Mouse (Mus musculus): Measurements from ENCODE around the gene Ppp1r3e. TPM values are rescaled to one million over a fixed set of nuclear protein-coding genes. Genes with fewer than 3 reads are reported as not detected.
A peak's percentile ranks its signal among the peaks of the same experiment; 100 is the strongest.

Gene Ppp1r3e
- polyA plus RNA-seq, 1 experiment from 2014 or later: 1.0 TPM

DNA sequence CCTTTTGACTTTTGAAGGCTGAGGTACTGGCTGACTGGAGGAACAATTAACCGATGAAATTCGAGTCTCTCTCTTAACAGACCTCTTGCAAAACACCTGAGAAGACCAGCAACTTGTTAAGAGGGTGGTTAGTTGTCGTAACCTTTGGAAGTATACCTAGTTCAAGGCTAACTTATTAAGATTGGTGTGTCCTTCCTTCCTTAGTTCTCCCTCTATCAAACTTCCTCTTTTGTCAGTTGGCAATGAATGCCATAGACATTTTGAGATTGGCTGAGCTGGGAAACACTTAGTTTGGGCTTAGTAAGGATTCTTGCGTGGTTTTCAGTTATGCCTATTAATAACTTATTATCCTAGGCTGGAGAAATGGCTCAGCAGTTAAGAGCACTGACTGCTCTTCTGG is 9.3 kb downstream of the Ppp1r3e start:
- H3K9me3 ChIP-seq: no peaks in the 10 kb centered on the region
- peaks cover 4% of the 10 kb centered on the region for H3K4me1 ChIP-seq
- 88% methylated on average over 4 of the region's 4 CpGs for WGBS
- DNase-seq (ENCODE audit: extremely low spot score, low spot score): no peak
- no peak overlapping the region for H3K27ac ChIP-seq
- no peaks in the 10 kb centered on the region for H3K36me3 ChIP-seq (replicated peaks)
- H3K27me3 ChIP-seq (ENCODE audit: poor library complexity, severe bottlenecking): no peaks in the 10 kb centered on the region
- no peak overlapping the region for H3K4me3 ChIP-seq

DNA sequence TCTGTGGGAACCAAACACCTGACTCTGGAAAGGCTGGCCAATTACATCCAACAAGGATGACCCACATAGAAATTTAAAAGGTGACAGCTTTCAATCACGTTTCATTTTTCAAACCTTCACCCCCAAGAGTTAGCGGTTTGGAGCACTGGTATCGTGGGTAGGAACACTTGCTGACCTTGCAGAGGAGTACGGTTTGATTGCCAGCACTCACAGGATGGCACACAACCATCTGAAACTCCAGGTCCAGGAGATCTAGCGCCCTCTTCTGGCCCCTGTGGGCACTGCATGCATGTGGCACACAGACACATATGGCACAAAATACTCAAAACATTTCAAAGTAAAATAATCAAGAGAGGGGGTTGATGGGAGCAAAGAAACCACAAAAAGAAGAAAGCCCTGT is 10.4 kb downstream of the Ppp1r3e start:
- Histone ChIP-seq H3K4me1 (peaks cover 14% of the 10 kb centered on the region), H3K27ac (no peak overlapping the region), H3K27me3 (ENCODE audit: poor library complexity, severe bottlenecking) (no peaks in the 10 kb centered on the region), H3K36me3 (replicated peaks) (no peaks in the 10 kb centered on the region), H3K4me3 (no peak overlapping the region), H3K9me3 (no peaks in the 10 kb centered on the region)
- DNase-seq (ENCODE audit: extremely low spot score, low spot score): no peak
- 59% methylated on average over 5 of the region's 5 CpGs for WGBS

DNA sequence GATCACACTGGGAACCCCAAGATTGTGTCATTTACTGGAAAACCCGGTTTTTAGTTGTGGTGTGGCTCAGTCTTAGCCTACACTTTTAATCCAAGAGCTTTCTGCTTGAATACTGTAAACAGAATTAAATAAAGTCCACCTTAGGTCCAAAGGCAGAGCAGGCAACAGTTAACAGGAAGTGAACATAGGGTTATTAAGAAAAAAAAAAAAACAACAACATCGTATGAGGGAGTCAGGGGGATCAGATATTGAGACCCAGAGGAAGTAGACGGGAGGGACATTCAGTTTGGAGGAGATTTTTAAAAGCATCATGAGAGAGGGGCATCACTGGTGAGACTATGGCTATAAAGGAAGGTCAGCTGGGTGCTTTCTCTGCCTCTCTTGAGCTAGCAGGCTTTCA is 11.1 kb downstream of the Ppp1r3e start:
- Histone ChIP-seq H3K4me3 (no peak overlapping the region), H3K27me3 (ENCODE audit: poor library complexity, severe bottlenecking) (no peaks in the 10 kb centered on the region), H3K4me1 (peaks cover 14% of the 10 kb centered on the region), H3K9me3 (no peaks in the 10 kb centered on the region), H3K36me3 (replicated peaks) (no peaks in the 10 kb centered on the region), H3K27ac (no peak overlapping the region)
- 70% methylated on average over 3 of the region's 3 CpGs for WGBS
- no peak for DNase-seq (ENCODE audit: extremely low spot score, low spot score)

DNA sequence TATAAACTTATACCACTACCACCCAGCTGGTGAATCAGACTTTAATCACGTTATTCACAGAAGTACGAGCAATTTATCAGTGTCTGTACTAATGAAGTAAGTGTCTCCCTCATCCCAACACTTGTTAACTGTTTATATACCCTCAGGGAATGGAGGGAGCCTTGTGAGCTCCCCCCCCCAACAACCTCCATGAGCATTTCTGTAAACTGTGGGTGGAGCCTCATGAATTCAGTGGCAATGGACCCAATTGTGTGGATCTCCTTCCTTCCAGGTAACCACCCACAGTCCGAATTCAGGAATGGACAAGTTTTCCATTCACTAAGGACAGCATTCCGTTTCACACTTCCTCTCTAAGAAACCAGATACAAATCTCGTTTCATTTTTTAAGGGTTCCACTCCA is 11.7 kb downstream of the Ppp1r3e start:
- 84% methylated on average over 5 of the region's 5 CpGs for WGBS
- H3K36me3 ChIP-seq (replicated peaks): no peaks in the 10 kb centered on the region
- no peak overlapping the region for H3K4me3 ChIP-seq
- DNase-seq (ENCODE audit: extremely low spot score, low spot score): no peak
- no peaks in the 10 kb centered on the region for H3K27me3 ChIP-seq (ENCODE audit: poor library complexity, severe bottlenecking)
- peaks cover 14% of the 10 kb centered on the region for H3K4me1 ChIP-seq
- H3K9me3 ChIP-seq: no peaks in the 10 kb centered on the region
- no peak overlapping the region for H3K27ac ChIP-seq

DNA sequence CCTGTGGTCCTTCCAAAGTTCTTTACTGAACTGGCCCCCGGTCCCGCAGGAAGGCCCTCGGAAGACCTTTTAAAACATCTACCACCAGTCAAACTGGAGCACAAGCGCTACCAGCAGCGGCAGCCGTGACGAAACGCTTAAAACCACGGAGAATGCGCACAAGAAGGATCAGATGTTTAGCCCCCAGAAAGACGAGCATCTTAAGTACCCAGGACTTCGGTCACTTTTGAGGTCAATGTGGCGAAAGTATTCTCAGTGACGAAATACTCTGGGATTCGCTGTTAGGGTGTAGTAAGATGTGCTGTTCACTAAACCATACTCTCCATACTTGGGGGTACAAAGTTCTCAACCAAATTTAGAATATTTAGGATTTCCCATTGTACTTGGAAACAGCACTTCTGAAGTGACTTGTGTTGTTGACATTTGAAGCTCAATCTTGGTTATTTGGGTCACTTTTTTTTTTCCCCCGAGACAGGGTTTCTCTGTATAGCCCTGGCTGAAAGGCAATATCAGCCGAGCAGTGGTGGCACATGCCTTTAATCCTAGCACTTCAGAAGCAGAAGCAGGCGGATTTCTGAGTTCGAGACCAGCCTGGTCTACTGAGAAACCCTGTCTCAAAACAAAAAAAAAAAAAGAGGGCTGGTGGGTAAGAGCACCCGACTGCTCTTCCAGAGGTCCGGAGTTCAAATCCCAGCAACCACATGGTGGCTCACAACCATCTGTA is 12.9 kb downstream of the Ppp1r3e start:
- peaks cover 14% of the 10 kb centered on the region for H3K4me1 ChIP-seq
- H3K4me3 ChIP-seq: peak overlapping the region; percentile 84
- no peak for DNase-seq (ENCODE audit: extremely low spot score, low spot score)
- H3K27ac ChIP-seq: peak overlapping the region; percentile 97
- H3K36me3 ChIP-seq (replicated peaks): 0 out of 2 replicates have a peak, but pooled peaks cover 2% of the 10 kb centered on the region
- H3K9me3 ChIP-seq: no peaks in the 10 kb centered on the region
- H3K27me3 ChIP-seq (ENCODE audit: poor library complexity, severe bottlenecking): no peaks in the 10 kb centered on the region
- WGBS: 19% methylated on average over 21 of the region's 21 CpGs

DNA sequence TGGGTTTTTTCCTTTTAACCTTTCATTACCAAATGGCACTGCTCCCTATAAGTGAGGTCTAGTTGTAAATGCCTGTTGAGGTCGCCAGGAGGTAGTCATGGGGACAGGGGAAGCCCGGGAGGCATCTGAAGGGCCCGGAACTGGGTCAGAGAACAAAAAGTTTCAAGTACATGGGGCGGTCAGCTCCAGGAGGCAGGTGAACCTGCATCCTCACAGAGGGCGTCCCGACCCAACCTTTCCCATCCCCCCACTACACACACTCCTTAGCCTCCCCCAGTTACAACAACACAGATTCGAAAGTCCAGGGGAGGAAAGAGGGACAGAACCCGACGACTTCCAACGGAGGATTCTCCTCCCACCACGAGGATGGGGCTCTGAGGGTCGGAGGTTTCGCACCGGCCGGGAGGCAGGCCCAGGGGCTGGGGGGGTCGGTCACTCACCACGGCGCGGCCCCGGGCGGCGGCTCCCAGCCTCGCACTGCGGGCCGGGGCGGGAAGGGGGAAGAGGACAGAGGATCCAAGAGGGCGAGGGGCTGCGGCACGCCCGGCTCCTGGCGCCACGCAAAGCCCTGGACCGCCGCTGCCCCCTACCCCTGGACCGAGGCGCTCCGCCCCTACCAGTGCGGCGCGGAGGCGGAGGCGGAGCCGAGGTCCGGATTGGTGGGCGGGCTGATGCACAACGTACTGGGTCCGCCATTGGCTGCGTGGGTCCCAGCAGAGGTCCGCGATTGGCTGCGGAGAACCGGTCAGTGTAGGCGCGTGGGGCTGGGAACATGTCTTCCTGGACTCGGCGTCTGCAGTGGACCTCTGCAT is 13.6 kb downstream of the Ppp1r3e start:
- under 1% methylated on average over 55 of the region's 56 CpGs for WGBS
- H3K9me3 ChIP-seq: no peaks in the 10 kb centered on the region
- peak overlapping the region; percentile 97 for H3K27ac ChIP-seq
- H3K36me3 ChIP-seq (replicated peaks): 0 out of 2 replicates have a peak, but pooled peaks cover 2% of the 10 kb centered on the region
- no peaks in the 10 kb centered on the region for H3K27me3 ChIP-seq (ENCODE audit: poor library complexity, severe bottlenecking)
- H3K4me3 ChIP-seq: peak overlapping the region; percentile 84
- DNase-seq (ENCODE audit: extremely low spot score, low spot score): peak; percentile 94
- H3K4me1 ChIP-seq: peaks cover 14% of the 10 kb centered on the region

DNA sequence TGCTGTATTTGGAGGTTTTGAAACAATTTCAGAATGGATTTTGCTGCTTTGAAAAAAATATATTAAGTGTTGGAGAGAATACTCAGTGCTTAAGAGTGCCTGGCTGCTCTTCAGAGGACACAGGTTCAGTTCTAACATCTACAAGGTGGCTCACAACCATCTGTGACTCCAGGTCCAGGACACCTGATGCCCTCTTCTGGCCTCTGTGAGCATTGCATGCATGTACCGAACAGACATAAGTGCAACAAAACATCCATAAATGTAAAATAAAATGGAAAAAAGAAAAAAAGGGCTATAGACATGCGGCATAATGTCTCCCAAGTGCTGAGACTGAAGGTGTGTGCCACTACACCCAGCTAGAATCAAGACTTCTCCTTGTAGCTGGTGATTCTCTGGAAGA is 16.8 kb downstream of the Ppp1r3e start:
- WGBS: 50% methylated on average over 2 of the region's 2 CpGs
- Histone ChIP-seq H3K4me1 (peaks cover 14% of the 10 kb centered on the region), H3K27ac (no peak overlapping the region), H3K9me3 (no peaks in the 10 kb centered on the region), H3K27me3 (ENCODE audit: poor library complexity, severe bottlenecking) (no peaks in the 10 kb centered on the region), H3K36me3 (replicated peaks) (peaks cover 29% of the 10 kb centered on the region), H3K4me3 (no peak overlapping the region)
- DNase-seq (ENCODE audit: extremely low spot score, low spot score): peak; percentile 40

DNA sequence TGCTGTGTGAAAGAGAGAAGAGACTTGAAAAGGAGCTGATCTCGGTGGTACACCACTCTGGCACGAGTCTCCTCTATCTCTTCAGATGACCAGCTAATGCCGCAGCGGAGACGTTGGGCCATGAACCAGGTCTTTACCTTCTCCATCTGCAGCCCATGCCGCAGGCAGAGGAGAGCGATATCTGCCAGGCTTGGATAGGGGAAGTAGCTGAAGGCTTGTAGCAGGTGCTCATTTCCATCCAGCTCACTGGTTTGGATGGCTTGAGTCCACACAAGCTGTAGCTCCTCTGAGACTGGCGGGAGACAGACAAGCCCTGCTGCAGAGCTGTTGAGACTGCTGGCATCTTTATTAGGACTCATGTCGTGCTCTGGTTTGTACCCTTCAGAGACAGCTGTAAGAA is 19.5 kb downstream of the Ppp1r3e start:
- Histone ChIP-seq H3K36me3 (replicated peaks) (peaks cover 45% of the 10 kb centered on the region), H3K27me3 (ENCODE audit: poor library complexity, severe bottlenecking) (no peaks in the 10 kb centered on the region), H3K27ac (no peak overlapping the region), H3K4me1 (peaks cover 9% of the 10 kb centered on the region), H3K9me3 (no peaks in the 10 kb centered on the region), H3K4me3 (no peak overlapping the region)
- no peak for DNase-seq (ENCODE audit: extremely low spot score, low spot score)
- 96% methylated on average over 9 of the region's 9 CpGs for WGBS

DNA sequence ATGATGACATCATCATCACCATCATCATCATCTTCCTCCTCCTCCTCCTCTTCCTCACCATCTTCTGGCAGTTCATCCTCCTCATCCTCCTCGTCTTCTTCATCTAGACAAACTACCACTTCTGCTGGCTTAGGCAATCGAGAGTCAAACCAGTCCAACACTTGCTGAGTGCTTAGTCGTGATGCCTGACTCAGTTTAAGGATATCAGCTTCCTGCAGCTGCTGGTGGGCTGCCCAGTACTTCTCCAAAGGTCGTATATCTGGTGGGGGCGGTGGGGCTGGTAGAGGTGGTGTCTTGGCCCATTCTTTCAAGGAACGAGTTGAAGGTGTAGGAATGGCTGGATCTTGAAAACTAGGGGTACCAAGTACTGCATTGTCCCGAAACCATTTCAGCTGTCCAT is 20.6 kb downstream of the Ppp1r3e start:
- no peak for DNase-seq (ENCODE audit: extremely low spot score, low spot score)
- H3K27me3 ChIP-seq (ENCODE audit: poor library complexity, severe bottlenecking): no peaks in the 10 kb centered on the region
- H3K9me3 ChIP-seq: no peaks in the 10 kb centered on the region
- H3K4me3 ChIP-seq: no peak overlapping the region
- H3K27ac ChIP-seq: no peak overlapping the region
- WGBS: 89% methylated on average over 7 of the region's 7 CpGs
- no peaks in the 10 kb centered on the region for H3K4me1 ChIP-seq
- peaks cover 45% of the 10 kb centered on the region for H3K36me3 ChIP-seq (replicated peaks)

DNA sequence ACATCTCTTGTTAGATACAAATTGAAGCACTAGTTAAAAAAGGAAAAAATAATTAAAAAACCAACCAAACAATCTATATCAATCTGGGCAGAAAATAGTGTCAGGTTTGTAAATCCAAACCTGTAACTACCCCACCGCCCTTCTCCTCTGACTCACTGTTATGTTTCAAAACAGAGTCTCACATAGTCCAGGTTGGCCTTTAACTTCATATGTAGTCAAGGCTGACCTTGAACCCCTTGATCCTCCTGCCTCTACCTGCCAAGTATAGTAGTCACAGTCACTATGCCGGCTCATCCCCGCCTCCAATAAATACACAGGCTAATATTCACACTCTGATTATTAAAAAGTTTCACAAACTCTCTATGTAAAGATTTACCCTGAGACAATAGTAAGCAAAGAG is 21.6 kb downstream of the Ppp1r3e start:
- Histone ChIP-seq H3K27ac (no peak overlapping the region), H3K9me3 (no peaks in the 10 kb centered on the region), H3K36me3 (replicated peaks) (peaks cover 45% of the 10 kb centered on the region), H3K4me1 (no peaks in the 10 kb centered on the region), H3K4me3 (no peak overlapping the region), H3K27me3 (ENCODE audit: poor library complexity, severe bottlenecking) (no peaks in the 10 kb centered on the region)
- WGBS: 96% methylated on average over 3 of the region's 3 CpGs
- no peak for DNase-seq (ENCODE audit: extremely low spot score, low spot score)

DNA sequence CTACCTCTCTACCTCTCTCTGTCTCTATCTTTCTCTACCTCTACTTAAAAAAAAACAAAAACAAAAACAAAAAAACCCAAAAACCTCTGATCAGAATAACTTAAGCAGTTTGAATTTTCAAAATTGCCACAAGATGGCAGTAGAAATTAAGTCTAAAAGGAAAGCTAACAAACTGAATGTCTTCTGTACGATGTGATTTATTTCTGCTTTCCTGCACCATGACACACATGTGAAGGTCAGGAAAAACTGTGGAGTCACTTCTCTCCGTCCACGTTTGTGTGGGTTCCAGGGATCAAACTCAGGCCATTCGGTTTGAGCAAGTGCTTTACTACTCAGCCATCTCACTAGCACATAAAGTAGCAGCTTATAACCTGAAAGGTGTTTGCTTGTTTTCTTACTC is 33.9 kb downstream of the Ppp1r3e start:
- 7% methylated on average over 4 of the region's 4 CpGs for WGBS
- DNase-seq (ENCODE audit: extremely low spot score, low spot score): no peak
- H3K4me1 ChIP-seq: no peaks in the 10 kb centered on the region

DNA sequence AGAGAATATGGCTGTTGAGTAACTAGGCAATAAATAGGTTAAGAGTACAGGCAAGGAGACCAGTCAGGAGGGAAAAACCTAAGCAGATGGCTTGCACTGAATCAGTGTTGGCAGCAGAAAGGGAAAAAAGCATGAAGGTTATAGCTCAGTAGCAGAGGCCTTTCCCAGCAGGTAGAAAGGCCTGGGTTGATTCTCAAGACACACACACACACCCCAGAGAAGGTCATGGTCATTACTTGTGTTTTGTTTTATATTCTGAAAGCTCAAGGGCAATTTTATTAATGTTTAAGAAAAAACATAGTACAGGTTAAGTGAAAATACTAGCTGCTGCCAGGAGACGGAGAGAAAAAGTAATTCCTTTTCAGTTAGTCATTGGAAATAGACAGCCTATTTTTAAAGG is 53.6 kb downstream of the Ppp1r3e start:
- WGBS: 98% methylated on average over 1 of the region's 1 CpGs
- Histone ChIP-seq H3K4me3 (no peak overlapping the region), H3K36me3 (replicated peaks) (no peaks in the 10 kb centered on the region), H3K27ac (no peak overlapping the region), H3K9me3 (no peaks in the 10 kb centered on the region), H3K4me1 (no peaks in the 10 kb centered on the region), H3K27me3 (ENCODE audit: poor library complexity, severe bottlenecking) (no peaks in the 10 kb centered on the region)
- DNase-seq (ENCODE audit: extremely low spot score, low spot score): no peak

More for the DNA sequence above, 33.9 kb downstream of the Ppp1r3e start:
- Histone ChIP-seq H3K36me3 (replicated peaks) (no peaks in the 10 kb centered on the region), H3K4me3 (no peak overlapping the region), H3K27ac (no peak overlapping the region), H3K27me3 (ENCODE audit: poor library complexity, severe bottlenecking) (no peaks in the 10 kb centered on the region), H3K9me3 (no peaks in the 10 kb centered on the region)
